Mouse (Mus musculus) right cerebral cortex, postnatal 4 days (tissue): Measurements from ENCODE around the gene Pak1.
A peak's percentile ranks its signal among the peaks of the same experiment; 100 is the strongest.
"Not testable (repeated sequence)": the region's sequence is repeated elsewhere in the genome, so short reads cannot be mapped to it uniquely, and the experiment has no call there.

ENCODE experiments used
- DNase-seq: peaks from one replicate; pipeline ENCODE4 v3.0.0-alpha.2; 2022

Pak1 gene

GRCm38 (mm10) chr7:97780222-97780621, 8.1 kb upstream of the Pak1 start:
- no peak for DNase-seq

DNA sequence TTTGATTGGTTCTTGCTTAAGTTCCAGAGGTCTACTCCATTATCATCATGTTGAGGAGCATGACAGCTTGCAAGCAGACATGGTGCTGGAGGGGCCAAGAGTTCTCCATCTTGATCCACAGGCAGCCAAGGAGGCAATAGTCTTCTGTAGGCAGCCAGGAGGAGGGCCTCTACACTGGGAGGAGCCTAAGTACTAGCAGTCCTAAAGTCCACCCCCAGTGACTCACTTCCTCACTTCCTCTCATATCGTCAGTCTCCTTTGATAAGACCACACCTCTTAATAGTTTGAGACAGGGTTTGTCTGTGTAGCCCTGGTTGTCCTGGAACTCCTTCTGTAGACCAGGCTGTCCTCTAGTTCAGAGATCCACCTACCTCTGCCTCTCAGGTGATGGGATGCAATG, 7.5 kb upstream of the Pak1 start:
- DNase-seq: no peak

DNA sequence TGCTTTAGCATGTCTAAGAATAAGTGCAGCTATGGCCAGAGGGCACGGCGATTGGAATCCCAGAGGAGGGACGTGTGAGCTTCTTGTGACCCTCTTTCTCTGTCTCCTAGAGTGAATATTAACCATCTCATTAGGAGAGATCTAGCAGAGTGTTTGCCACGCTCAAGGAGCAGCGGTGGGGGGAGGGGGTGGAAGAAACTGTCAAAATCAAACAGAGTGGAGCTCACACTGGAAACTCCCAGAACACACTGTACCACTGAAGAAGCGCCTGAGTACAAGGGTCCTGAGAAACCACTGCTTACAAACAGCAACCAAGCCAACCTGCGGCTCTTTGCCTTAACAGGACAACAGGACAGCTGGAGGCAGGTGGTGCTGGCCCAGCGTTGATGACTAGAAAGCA, 6.8 kb upstream of the Pak1 start:
- DNase-seq: no peak

GRCm38 (mm10) chr7:97783523-97783922, 4.8 kb upstream of the Pak1 start:
- no peak for DNase-seq

- DNase-seq: peak; percentile 55
These were observed 535 bp downstream of the Pak1 start for GRCm38 (mm10) chr7:97788669-97789483.

DNA sequence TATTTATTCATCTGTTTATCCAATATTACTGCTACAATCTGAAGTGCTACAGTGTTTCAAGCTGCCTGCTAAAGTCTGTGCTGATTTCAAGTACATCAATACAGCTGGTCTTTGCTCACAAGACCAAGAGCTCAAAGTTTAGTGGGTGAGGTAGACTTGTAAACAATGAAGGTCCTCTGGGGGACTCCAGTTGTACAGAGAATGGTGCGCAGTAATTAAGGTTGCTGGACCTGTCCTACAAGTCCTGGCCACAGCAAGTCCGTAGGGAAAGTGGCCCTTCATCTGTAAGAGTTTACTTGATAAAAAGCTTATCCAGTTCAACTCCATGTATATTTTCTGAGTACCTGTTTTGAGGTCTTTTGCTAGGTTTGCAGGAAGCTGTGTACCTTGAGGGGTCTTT, 1.9 kb downstream of the Pak1 start:
- no peak for DNase-seq

DNA sequence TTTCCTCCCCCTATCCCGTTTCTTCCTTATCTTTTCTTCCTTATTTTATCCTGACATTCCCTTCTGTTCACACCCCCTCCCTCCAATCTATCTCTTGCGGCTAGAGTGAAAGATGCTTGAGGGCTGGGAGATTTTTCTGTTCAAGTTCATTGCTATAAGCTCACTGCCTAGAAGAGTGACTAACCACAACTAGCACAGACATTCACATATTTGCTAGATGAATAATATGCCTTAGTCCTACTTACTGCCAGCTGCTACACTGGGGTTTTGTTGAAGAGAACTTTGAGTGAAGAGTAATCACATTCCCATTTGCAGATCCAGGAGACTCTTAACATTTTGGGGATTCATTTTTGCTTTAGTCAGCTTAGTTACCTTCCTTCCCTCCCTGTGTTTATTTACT, 4.0 kb downstream of the Pak1 start:
- no peak for DNase-seq

DNA sequence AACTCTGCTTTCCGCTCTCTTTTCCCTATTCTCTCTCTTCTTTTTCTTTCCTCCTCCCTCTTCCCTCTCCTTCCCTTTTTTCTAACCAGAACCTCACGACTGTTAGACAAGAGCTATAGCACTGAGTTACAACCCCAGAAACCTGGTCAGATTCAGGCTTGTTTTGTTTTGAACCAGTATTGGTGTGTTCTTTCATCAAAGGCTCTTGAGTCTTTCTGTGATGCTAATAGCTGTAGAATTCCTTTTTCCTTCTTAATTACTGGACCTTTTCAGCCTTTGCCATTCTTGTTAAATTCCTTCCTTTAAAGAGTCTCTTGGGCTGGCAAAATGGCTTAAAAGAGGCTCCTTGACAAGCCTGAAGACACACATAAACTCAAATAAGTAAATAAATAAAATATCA, 14.8 kb downstream of the Pak1 start:
- no peak for DNase-seq

- no peak for DNase-seq
These were observed 16.1 kb downstream of the Pak1 start for GRCm38 (mm10) chr7:97804245-97805066.

GRCm38 (mm10) chr7:97805067-97805365, 16.7 kb downstream of the Pak1 start:
- DNase-seq: no peak

DNA sequence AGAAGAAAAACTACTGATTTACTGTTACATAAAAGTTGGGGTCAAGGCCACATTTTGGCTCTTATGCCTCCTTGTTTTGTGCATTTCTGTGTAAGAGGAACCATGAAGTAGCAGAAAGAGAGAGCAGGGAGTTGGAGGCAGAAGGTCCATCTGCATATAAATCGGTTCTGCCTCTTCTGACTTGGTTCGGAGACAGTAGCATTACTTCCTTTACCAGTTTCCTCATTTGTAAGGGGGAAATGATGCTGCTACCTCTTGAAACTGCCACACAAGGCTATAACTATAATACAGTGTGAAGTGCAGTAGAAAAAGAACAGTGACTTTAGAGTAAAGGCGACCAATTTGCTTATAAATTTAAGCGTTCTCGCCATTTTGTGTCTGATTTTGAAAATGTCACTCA, 21.0 kb downstream of the Pak1 start:
- DNase-seq: no peak

GRCm38 (mm10) chr7:97821875-97822274, 33.5 kb downstream of the Pak1 start:
- DNase-seq: no peak

GRCm38 (mm10) chr7:97829091-97829490, 40.8 kb downstream of the Pak1 start:
- no peak for DNase-seq

DNA sequence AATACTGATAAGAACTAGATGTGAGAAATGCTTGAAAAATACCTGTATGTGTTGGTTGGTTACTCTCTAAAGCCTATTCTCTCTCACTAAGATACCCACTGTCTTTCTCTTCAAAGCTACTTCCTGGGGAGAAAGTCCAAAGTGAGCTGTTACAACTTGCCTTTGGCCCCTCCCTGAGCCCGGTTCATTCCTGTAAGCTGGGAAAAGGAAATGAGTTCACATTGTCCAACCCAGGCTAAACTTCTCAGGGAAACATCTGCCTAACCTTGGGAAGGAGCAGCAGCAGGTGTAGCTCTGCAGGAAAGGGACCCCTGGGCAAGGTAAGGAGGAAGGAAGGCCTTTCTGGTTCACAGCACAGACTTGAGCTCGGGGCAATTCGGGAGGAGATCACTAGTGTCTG, 42.4 kb downstream of the Pak1 start:
- no peak for DNase-seq

- DNase-seq: no peak
These were observed 44.6 kb downstream of the Pak1 start for GRCm38 (mm10) chr7:97832987-97833386.

- no peak for DNase-seq
These were observed 50.2 kb downstream of the Pak1 start for GRCm38 (mm10) chr7:97838574-97838973.

DNA sequence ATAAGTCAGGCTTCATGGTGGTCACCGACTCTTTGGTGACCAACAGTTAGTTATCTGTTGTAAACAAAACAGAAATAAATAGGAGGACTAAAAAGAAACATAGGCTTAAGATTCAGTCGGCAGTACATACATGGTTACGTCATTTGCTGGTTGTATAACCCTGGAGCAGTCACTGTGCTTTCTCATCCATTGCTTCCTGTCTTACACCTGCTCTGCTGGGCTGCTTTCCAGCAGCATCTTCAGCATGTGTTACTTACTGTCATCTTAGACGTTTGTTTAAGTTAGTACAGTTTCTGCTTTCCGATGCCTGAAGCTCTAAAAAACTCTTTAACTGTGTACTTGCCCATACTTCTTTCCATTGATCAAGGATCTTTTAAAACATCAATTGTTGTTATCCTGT, 53.0 kb downstream of the Pak1 start:
- no peak for DNase-seq

DNA sequence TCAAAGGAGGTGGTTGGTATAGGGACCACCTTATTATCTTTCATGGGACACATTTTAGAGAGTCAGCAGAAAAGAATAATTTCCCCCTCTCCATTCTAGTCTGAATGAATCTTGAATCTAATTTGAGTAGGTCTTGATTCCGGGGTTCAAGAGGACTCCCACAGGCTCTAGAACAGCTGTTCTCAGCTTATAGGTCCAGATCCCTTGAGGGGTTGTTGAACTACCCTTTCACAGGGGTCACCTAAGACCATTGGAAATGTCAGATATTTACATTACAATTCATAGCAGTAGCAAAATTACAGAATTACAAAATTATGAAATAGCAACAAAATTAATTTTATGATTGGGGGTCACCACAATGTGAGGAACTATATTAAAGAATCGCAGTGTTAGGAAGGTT, 54.0 kb downstream of the Pak1 start:
- no peak for DNase-seq

DNA sequence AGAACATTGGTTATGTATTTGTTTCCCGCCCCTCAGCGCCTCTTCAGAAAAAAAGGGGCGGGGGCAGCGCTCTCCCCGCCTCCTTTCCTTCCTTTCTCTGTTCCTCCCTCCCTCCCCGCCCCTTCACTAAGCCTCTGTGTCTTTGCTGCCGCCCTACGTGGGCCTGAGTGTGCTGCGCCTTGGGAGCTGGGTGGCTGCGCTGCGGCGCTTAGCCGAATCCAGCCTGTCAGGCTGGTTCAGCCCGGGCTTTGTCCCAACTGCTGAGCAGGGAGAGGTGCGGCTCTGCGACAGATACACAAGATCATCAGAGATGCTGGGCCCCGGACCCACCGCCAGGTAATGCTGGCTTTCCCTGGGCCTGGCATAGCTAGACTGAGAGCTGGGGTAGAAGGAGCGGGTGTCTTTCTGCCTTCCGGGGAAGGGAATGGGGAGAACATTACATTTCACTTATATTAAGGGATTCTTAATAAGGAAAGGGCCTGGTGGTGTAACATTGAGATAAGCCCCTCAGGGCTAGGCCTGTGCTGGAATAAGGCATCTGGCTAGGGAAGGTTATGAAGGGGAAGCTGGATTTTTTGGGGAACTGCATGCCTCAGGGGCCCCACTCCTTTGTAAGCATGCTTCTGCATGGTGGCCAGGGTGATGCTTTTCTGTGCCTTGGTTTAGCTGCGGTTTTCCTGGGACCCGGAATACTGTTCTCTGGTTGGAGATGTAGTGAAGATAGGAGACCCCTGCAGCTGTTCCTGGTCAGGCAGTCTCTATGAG, 54.6 kb downstream of the Pak1 start:
- DNase-seq: peak; percentile 75

GRCm38 (mm10) chr7:97844419-97844818, 56.1 kb downstream of the Pak1 start:
- DNase-seq: no peak

DNA sequence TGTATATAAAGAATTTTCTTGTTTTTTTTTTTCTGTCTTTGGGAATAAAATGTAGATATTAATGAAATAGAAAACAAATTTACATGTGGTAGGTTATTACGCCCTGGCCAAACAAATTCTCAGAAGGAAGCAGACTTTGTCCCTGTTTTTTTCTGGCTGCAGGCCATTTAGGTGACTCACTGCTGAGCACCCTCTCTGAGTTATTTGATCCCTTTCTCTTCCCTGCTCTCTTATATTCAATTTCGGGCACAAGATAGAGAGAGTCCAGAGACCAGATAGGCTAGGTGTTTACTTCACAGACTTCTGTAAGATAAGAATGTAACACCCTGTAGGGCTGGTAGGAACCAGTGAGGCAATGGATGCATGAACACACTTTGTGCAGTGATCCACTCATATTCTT, 57.2 kb downstream of the Pak1 start:
- DNase-seq: no peak

DNA sequence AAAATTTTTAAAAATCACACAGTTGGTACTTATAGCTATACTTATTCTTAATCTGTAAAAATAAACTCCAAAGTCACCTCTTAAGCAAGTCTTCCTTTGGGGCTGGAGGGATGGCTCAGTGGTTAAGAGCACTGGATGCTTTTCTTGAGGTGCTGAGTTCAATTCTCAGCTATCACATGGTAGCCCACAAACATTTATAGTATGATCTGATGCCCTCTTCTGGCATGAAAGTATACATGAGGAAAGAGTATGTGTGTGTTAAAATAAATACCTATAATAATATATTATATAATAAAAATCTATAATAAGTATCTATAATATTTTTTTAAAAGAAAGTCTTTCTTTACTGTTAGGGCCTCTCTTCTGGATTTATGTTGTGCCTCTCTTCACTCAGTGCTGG, 58.2 kb downstream of the Pak1 start:
- DNase-seq: no peak

GRCm38 (mm10) chr7:97849557-97849956, 61.2 kb downstream of the Pak1 start:
- not testable (repeated sequence) for DNase-seq

DNA sequence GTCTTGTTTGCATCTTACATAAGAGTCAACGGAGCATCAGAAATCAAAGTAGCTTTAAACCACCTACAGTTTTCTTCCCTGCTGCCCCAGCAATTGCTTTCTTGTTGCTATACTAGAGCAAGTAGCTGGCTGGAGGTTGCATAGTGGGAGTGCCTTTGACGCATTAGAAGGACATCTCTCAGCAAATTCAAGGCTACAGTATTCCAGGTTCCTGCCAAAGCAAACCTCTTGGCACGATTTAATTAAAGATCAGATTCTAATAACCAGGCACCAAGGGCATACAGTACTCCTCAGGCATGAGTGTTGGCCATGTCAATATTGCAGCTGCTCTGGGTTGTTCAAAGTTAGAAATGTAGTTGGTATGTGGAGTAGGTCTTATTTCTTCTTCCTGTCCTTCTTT, 62.0 kb downstream of the Pak1 start:
- DNase-seq: no peak
